Mouse (Mus musculus) frontal cortex, postnatal 25 days (tissue): Measurements from ENCODE around the gene Mthfd1l.

Experiments used
- DNase-seq, 2 experiments: peaks; one replicate each; pipeline ENCODE4 v3.0.0; 2022; ENCODE audit warnings: low spot score in 2 of 2

Gene Mthfd1l

GRCm38 (mm10) chr10:3972981-3973588, at the start of gene Mthfd1l:
Gene Mthfd1l, plus strand, starts transcription at chr10:3973118.
- peak; percentile 56 to 69 for DNase-seq

GRCm38 (mm10) chr10:3928008-3928545, 44.8 kb upstream of the Mthfd1l start:
- DNase-seq: no peak

DNA sequence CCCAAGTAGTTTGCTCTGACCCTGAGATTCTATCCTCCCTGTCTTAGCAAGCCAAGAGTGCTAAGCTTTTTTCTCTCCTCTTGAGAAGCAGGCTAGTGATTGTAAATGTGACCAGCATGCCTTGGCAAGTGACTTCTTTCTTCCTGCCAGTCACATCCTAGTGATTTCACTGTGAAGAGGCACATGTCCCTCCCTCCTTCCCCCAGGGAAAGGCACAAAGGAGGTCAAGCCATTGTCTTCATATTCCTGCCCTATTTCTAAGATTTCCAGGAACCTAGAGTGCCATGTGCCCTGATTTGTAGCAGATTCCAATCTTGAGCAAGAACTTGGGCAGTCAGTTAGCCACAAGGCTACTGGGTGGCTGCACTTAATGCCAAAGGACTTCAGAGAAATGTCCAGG, 41.1 kb upstream of the Mthfd1l start:
- no peak for DNase-seq

DNA sequence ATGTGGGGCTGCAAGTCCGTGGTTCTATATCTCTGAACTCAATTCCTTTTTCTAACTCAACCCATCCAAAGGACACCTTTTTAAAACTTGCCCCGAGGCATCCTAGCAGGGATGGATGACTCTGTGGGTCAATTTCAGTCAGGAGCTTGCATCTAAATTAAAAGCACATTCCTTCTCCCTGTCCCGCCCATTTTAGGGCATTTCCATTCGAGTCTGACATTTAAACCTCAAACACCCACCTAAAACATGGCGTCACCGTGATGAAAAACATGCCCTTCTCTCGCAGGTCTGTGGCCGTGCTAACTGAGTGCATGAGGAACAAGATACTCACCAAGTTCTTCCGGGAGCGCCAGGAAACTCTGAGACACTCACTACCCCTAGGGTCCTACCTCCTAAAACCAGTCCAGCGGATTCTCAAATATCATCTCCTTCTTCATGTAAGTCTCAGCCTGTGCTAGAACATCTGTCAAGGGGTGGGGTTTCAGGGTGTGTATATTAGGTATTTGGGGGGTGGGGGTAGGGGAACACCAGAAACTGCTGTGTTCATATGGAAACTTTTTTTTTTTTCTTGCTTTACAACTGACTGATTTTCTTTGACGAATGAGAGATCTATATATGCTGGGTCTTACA, 39.5 kb upstream of the Mthfd1l start:
- DNase-seq: no peak

GRCm38 (mm10) chr10:3936864-3937263, 36.1 kb upstream of the Mthfd1l start:
- no peak for DNase-seq

DNA sequence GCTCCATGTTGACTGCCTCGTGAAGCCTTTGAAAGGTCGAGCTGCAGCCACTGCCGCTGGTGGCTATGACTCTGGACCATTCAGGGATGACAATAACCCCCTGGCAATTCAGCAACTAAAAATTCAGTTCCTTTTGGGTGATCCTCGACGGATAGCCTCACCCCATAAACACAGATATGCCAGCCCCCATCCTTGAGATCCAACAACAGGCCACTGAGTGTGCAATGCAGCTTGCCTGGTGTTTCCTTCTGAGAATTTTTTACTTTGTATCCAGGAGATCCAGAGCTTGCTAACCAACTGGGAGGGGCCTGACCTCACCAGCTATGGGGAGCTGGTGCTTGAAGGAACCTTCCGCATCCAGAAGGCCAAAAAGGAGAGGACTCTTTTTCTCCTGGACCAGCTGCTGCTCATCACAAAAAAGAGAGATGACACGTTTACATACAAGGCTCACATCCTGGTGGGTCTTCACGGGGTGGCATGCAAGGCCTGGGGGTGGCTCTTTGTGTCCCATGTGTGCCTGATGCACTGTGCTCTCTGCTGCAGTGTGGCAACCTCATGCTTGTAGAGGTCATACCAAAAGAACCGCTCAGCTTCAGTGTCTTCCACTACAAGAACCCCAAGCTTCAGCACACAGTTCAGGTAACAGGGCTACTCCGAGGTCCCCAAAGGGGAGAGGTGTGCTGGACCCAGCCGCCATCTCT, 32.9 kb upstream of the Mthfd1l start:
- DNase-seq: no peak

DNA sequence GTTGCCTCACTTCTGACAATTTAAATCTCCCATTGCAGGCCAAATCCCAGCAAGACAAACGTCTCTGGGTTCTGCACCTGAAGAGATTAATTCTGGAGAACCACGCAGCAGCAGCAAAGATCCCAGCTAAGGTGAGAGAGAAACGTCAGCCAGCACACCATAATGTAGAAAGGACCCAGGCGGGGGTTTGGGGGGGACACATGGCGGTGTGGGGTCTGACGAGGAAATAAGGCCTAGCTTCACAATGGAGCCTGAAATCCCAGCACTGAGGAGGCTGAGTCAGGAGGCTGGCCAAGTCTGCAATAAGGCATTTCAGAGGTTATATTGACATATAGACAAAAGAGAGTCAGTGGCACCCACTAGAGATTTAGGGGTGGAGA, 32.3 kb upstream of the Mthfd1l start:
- DNase-seq: no peak

DNA sequence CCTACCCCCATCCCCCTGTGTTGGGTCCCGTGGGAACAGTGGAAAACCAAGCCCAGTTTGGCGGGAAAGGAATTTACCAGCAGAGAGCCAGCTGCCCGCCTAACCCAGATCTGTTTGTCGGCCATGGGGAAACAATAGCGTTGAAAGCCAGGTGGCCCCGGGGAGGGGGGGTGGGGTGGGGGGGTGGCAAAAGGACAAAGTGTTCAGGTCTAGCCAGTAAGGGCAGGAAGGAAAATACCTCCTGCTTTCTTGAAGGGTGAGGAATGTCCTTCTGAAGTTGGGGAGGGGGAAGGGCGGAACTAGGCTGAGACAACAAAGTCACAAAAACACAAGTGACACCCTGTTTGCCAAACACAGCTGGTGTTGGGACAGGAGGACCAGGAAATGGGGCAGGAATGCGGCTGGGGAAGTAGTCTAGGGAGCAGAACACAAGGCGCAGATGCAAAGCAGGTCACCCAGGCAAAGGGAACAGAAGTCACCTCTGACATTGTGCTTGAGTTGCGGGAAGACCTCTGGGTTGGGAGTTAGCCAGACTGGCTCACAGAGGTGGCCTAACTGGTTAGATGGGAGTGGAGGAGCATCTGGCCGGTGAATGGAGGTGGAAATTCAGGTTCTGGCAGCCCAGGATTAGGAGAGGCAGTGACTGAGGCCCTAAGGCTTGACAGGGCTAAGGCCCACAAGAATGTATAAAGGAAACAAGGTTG, 31.7 kb upstream of the Mthfd1l start:
- no peak for DNase-seq

DNA sequence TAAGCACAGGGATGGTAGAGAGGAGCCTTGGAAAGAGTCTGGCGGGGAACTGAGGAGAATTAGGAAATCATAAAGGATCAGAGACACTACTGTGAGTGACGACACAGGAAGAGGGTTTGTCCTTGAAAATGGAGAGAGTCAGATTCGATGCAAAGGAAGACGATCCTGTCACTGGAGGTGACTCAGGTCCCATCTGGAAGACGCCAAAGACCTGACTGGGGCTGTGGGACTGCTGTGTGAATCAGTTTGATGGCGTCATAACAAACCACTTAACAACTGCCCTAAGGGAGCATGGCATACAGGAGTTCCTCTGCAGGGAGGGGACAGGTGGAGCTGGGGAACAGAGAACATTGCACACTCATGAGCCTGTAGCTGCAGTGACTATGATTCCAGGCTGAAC, 30.6 kb upstream of the Mthfd1l start:
- no peak for DNase-seq

DNA sequence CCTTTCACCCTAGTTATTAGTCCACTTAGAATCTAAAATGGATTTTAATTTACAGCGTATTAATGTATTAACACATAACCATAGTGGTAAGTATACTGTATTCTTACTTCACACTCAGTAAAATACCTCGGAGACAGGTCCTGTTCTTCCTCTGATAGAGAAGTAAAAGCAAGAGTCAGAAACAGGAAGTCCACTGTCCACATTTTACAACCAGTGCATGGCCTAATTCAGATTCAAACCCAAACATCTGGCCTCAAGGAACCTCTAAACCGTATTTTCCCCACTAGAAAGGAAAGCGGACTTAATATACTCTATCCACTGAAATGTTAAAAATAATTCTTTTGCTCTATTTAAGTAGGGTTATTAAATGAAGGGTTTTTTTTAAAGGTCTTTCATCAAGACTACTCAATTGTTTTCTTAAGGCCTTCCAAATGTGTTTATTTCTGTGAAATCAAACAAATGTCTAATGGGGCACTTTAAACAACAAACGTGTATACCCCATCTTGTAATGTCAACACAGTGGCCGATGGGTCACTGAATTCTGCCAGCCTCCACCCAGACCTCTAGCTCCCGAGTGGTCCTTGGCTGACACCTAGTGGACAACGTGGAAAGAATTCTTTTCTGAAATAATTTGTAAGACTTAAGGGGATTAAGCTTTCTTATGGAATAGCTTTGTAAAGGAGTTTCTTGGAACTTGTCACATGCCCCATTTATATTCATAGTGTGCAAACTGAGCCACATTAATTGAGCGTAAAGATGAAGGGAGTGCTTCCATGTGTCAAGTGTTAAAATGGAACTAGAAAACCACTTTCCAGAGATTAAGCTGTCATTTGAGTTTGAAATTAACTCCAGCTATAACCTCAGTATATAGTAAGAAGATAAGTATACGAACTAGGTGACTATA, 29.2 kb upstream of the Mthfd1l start:
- peak in 1 of 2 experiments; percentile 39 for DNase-seq

- DNase-seq: no peak
Observed at GRCm38 (mm10) chr10:3946871-3947270, 26.0 kb upstream of the Mthfd1l start.

- DNase-seq: no peak
Observed at GRCm38 (mm10) chr10:3947346-3947745, 25.6 kb upstream of the Mthfd1l start.

DNA sequence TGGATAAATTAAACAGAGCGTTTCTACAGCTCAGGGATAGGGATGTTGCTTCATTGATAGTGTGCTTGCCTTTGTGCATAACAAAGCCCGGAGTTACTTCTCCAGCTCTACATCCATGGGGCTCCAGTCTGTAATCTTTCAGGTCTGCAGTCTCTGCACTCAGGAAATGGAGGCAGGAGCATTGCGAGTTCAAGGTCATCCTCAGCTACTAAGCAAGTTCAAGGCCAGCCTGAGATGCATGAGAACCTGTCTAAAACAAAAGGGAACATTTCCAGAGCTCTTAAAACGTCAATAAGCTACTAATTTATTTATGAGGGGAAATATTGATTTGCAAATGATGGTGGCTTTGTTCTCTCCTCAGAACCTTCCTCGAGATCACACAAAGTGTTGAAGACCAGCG, 23.6 kb upstream of the Mthfd1l start:
- DNase-seq: no peak

GRCm38 (mm10) chr10:3956471-3956870, 16.4 kb upstream of the Mthfd1l start:
- no peak for DNase-seq

DNA sequence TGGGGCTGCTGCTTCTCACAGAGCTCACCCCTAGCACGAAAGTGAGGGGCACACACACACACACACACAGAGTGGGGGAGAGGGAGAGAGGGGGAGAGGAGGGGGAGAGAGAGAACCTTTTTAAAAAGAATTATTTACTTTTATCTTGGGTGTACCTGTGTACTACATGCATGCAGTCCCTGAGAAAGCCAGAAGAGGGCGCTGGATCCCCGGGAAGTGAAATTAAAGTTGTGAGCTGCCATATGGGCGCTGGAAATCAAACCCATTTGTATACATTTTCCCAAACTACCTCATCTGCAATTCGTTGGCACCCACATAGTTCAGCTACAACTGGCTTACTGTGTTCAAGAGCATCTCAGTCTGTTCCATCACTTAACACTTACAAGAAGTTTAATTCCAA, 14.3 kb upstream of the Mthfd1l start:
- DNase-seq: no peak

GRCm38 (mm10) chr10:3969026-3969425, 3.9 kb upstream of the Mthfd1l start:
- no peak for DNase-seq

- DNase-seq: no peak
Observed at GRCm38 (mm10) chr10:3972237-3972636, 681 bp upstream of the Mthfd1l start.

- peak; percentile 63 to 69 for DNase-seq
Observed at GRCm38 (mm10) chr10:3973589-3974070, 712 bp downstream of the Mthfd1l start.

- DNase-seq: no peak
Observed at GRCm38 (mm10) chr10:3974380-3974779, 1.5 kb downstream of the Mthfd1l start.

DNA sequence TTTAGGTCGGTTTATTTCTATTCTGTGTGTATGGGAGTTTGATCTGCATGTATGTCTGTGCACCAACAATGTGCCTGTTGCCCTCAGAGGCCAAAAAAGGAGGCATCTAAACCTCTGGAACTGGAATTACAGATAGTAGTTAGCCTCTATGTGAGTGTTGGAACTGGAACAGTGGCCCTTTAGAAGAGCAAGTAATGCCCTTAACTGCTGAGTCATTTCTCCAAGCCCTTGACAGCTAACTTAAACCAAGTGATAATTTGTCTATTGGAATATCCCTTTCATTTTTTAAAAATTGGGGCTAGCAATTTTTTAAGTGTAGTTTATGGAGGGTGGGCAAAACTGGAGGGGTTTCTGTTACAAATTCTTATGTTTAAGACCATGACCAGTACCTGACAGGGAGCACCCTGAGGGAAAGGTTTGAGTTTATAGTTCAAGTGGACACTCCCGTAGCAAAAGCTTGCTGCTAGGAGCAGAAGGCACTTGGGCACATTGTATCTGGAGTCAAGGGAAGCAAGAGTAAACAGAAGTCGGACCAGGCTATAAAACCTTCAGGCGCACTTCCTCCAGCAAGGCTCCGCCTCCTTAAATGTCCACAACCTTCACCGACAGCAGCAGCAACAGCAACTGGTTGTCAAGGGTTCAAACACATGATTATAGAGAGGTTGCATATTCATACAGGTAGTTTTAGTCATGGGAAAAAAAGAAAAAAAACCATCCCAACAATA, 3.1 kb downstream of the Mthfd1l start:
- no peak for DNase-seq
